Mouse (Mus musculus): ENCODE results near the gene Gm38394.
A peak's percentile ranks its signal among the peaks of the same experiment; 100 is the strongest.

The Gm38394 gene

GRCm38 (mm10) chr1:133663427-133663826, 2.3 kb upstream of the Gm38394 start:
- DNase-seq = no peak

- no peak for DNase-seq
Measured at GRCm38 (mm10) chr1:133662941-133663340, 1.8 kb upstream of the Gm38394 start.

- peak; percentile 71 for DNase-seq
Measured at GRCm38 (mm10) chr1:133660466-133661202, 484 bp downstream of the Gm38394 start, which contains the start of gene Zbed6. Gene Zbed6, minus strand, starts transcription at chr1:133660885.

DNA sequence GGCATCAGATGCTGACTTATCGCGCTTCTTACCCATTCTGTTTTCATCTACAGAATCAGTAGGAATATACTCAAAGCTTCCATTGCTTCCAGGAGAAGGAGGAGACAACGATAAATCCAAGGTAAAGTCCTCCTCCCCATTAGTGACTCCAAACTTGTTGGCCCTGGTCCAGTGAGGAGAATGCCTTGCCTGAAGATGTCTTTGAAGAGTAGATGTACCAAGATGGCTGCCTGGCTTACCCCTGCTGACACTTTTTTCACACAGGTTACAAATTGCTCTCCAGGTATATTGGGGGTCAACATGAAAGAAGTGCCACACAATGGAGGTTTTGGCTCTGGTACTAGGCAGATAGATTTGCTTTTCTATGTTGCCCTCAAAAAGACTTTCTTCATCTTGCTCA, 2.2 kb downstream of the Gm38394 start:
- no peak for DNase-seq

DNA sequence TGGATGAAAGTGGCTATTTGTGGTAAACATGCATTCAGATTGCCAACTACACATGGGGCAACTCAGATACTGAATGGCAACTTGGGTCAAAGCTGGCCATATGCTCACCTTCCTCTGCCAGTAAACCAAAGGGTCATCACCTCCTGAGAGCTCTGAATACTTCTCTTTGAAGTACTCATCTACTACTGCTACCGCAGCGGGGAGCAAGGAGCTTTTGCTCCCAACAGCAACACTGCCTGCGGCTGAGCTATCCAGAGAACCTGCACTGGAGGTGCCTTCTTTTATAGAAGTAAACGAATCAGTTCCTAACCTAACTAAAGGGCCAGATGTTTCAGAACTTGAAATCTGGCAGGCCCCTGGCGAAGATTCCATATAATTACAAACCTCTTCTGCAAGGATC, 4.3 kb downstream of the Gm38394 start:
- DNase-seq = no peak

GRCm38 (mm10) chr1:133653033-133653432, 8.1 kb downstream of the Gm38394 start:
- no peak for DNase-seq

DNA sequence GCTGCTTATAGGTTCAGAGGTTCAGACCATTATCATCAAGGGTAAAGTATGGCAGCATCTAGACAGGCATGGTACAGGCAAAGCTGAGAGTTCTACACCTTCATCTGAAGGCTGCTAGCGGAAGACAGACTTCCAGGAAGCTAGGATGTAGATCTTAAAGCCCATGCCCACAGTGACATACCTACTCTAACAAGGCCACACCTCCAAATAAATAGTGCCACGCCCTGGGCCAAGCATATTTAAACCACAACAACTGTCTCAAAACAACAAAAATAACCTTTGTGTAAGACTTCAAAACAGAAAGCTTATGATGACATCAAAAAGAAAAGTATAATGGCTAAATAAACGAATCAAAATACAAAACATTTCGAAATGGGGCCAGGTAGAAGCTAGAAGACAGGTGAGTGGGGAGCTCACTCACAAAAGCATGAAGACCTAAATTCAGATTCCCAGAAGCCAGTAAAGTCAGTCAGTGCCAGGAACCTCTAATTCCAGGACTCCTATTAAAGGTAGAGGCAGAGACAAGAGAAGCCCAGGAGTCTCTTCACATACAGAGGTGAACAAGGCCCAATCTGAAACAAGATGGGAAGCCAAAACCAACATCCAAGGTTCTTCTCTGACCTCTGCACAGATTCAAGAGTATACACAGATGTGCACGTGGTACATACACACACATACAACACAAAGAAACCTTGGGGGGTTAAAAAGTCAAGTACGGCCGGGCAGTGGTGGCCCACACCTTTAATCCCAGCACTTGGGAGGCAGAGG, 10.6 kb downstream of the Gm38394 start:
- DNase-seq = no peak

GRCm38 (mm10) chr1:133645652-133646051, 15.5 kb downstream of the Gm38394 start:
- no peak for DNase-seq

- DNase-seq = no peak
Measured at GRCm38 (mm10) chr1:133641163-133641562, 20.0 kb downstream of the Gm38394 start.

- no peak for DNase-seq
Measured at GRCm38 (mm10) chr1:133638517-133638916, 22.6 kb downstream of the Gm38394 start.

- DNase-seq = no peak
Measured at GRCm38 (mm10) chr1:133632168-133632567, 28.9 kb downstream of the Gm38394 start.

GRCm38 (mm10) chr1:133625052-133625451, 36.1 kb downstream of the Gm38394 start:
- DNase-seq = no peak

DNA sequence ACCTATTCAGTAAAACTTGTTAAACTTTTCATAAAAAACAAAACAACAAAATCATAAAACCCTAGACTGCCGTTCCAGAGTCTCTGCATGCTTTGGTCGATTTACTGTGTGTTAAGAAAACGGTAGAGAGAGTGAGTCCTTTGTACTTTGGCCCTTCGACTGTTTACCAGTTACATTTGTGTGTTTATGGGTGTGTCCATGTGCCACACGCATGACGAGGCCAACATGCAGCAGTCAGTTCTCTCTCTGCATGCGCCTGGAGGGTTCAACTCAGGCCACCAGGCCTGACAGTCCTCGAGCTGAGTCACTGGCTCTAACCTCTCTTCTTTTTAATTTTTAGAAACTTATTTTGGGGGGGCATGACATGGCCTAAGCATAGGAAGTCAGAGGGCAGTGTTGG, 42.8 kb downstream of the Gm38394 start:
- DNase-seq = no peak

GRCm38 (mm10) chr1:133617908-133618307, 43.2 kb downstream of the Gm38394 start:
- no peak for DNase-seq

GRCm38 (mm10) chr1:133613817-133614216, 47.3 kb downstream of the Gm38394 start:
- no peak for DNase-seq

DNA sequence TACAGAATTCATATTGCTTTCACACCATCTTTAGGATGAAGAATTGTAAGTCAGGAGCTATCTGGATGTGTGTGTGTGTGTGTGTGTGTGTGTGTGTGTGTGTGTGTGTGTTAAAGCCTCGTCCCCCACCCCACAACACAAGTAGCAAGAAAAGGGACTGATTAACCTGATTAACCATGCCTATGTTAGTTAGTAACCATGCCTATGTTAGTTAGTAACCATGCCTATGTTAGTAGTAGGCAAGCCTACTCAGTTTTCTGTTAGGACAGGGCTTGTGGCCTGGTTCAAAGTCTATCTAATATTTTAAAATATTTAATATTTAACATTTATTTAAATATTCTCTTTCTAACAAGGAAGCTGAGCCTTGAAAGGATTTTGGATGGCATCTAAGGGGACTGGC, 49.7 kb downstream of the Gm38394 start:
- no peak for DNase-seq

DNA sequence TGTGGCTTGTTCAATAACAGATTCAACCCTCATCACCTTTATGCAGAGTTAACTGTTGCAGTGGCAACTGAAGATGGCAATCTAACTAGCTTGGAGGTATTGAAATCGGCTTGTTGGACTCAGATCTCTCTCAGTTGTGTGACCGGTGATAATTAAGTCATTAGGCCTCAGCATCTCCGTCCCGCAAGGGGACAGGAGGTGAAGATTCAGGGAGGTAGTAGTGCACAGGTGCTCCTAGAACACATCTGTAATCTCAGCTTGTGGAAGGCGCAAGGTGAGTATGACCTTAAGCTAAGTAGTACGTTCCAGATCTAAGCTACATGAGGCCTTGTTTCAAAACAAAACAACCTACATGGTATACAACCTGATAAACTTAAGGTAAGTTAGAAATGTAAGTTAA, 50.5 kb downstream of the Gm38394 start:
- no peak for DNase-seq

DNA sequence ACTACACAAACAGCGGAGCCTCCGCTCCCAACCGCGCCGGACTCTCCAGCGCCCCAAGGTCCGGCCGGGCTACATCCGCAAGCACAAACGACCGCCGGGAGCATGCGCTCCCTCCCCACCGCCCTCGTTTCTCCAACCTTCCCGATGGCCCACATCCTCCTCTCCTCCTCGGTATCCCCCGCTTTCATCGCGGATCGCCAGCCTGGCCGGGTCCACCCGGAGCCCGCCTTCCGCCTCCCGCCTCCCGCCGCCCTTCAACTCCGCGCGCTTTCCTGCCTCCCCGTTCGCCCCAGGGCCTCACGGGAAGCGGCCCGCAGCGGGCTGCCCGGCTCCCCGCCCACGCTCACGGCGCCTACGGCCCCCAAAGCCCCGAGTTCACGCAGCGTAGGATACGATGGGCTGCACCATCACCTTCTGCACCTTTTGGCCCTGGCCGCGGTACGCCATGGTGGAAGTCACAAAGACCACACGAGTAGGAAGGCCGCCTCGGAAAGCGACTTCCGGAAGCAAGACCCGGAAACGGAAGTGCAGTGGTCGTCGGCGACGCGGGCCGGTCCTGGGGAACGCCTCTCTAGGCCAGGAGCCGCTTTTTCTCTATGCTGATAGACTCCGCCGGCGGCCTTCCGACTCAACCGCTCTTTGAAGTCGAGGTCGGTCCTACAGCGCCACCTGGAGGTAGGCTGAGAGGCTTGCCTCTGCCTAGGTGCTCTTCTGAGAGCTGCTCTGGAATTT, 51.2 kb downstream of the Gm38394 start, which contains the start of gene Snrpe:
Gene Snrpe, minus strand, starts transcription at position 521 of the 732 bp plus-strand sequence.
- DNase-seq = peak; percentile 93

DNA sequence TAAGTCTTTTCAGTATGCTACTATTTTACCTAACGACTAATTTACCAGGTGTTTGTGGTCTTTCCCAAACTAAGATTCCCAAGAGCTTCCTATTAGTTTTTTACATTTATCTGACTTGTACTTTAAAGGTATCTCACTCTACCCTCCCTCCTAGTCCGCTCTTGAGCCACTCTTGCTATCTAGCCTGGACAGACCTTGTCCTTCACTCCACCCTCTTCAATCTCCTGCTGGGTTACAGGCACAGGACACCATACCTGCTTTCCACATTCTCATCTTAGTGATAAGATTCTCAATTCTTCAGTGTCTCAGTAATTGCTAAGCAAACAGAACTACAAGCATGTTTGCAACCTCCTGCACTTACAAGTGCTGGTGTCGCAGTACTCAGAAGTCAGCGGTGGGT, 57.9 kb downstream of the Gm38394 start:
- DNase-seq = no peak

GRCm38 (mm10) chr1:133596298-133597007, 64.7 kb downstream of the Gm38394 start:
- no peak for DNase-seq

DNA sequence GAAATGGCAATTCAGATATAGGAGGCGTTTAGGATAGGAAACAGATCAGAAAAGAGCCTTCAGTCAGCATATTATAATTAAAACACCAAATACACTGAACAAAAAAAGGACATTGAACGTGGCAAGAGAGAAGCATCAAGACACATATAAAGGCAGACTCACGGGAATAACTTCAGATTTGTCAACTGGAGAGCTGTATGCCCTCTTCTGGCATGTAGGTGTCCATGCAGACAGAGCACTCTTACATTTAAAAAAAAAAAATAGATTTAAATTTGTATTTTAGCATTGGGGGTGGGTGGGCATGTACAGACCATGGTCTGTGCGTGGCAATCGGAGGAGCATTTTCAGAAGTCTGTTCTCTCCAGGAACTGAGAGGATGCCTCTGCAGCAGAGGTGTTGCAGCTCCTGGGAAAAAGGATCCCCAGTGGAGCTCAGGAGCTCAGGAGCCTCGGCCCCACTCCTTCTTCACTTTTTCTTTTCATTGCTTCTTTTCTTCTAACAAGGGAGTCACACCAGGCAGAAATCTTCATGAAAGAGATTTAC, 75.1 kb downstream of the Gm38394 start:
- no peak for DNase-seq

DNA sequence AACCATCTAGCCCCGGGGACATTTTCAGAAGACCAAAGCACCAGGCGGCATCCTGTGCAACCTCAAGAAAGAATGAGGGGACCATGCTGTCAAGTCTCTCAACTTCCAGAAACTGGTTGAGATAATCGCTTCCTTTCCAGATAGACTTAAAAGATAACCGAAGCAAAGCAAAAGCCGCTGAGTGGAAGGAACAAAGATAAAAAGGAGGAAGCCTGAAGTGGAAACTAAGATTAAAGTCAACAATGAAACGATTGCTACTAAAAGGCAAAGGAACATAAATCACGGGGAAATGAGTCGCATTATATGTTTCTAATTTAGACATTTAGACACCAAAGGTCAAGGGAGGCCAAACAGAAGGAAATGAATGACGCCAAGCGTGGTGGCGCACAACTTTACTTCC, 89.8 kb downstream of the Gm38394 start:
- DNase-seq = no peak

Measured in kidney, adult 11 months (tissue).